Mouse (Mus musculus): ENCODE results near the gene Gm26741. TPM values are rescaled to one million over a fixed set of nuclear protein-coding genes. Genes with fewer than 3 reads are reported as not detected.

Gene Gm26741
- total RNA-seq, 2 experiments from 2014 or later, result not detected

GRCm38 (mm10) chr10:52387192-52387591 is 28.6 kb downstream of the Gm26741 start:
- no peak for DNase-seq
- intact Hi-C loops (cut with DNase I), result no loop called here

- intact Hi-C loops (cut with DNase I), result no loop called here
- DNase-seq, result no peak
These were observed 30.4 kb downstream of the Gm26741 start, which contains the start of gene Nepn for GRCm38 (mm10) chr10:52388922-52389430. Gene Nepn (plus strand): TSS chr10:52388972.

- intact Hi-C loops (cut with DNase I), result no loop called here
- DNase-seq, result no peak
These were observed 30.9 kb downstream of the Gm26741 start for GRCm38 (mm10) chr10:52389438-52389837.

GRCm38 (mm10) chr10:52391208-52391607 is 32.6 kb downstream of the Gm26741 start:
- intact Hi-C loops (cut with DNase I), result loop anchor here (2.0 kb wide), 1 partner anchor 26 kb away; the partner anchor contains the start of gene Nus1
- no peak for DNase-seq

- no peak for DNase-seq
- intact Hi-C loops (cut with DNase I), result no loop called here
These were observed 38.1 kb downstream of the Gm26741 start for GRCm38 (mm10) chr10:52396647-52397046.

GRCm38 (mm10) chr10:52398715-52399114 is 40.1 kb downstream of the Gm26741 start:
- intact Hi-C loops (cut with DNase I), result no loop called here
- DNase-seq, result no peak

GRCm38 (mm10) chr10:52399722-52400121 is 41.2 kb downstream of the Gm26741 start:
- intact Hi-C loops (cut with DNase I), result no loop called here

GRCm38 (mm10) chr10:52405160-52405559 is 46.6 kb downstream of the Gm26741 start:
- intact Hi-C loops (cut with DNase I), result no loop called here
- no peak for DNase-seq

More at GRCm38 (mm10) chr10:52399722-52400121, 41.2 kb downstream of the Gm26741 start:
- no peak for DNase-seq

- intact Hi-C loops (cut with DNase I), result no loop called here
- no peak for DNase-seq
These were observed 49.0 kb downstream of the Gm26741 start for GRCm38 (mm10) chr10:52407526-52407925.

Other genes starting within 250 kb of the Gm26741 start
- gene Ros1, start 163.5 kb upstream of the Gm26741 start, total RNA-seq (2021), result under 1 TPM in 1 of 2 experiments, not detected in 1; 0.02 TPM
- gene Dcbld1, start 125.1 kb upstream of the Gm26741 start, total RNA-seq (2021), result 1 to 10 TPM; 8.0 to 8.7 TPM
- 10 to 100 TPM; 17.8 to 18.5 TPM for gene Gopc, start 23.4 kb downstream of the Gm26741 start, total RNA-seq (2021)
- under 1 TPM; 0.22 to 0.69 TPM for gene Nepn, start 30.2 kb downstream of the Gm26741 start, total RNA-seq (2021)
- gene Nus1, start 58.8 kb downstream of the Gm26741 start, total RNA-seq (2021), result 10 to 100 TPM; 27.4 to 31.2 TPM

Data from heart, postnatal 14 days (tissue).